8 mouse cellular contexts compared by ENCODE assay signal in the genomic region with DNA sequence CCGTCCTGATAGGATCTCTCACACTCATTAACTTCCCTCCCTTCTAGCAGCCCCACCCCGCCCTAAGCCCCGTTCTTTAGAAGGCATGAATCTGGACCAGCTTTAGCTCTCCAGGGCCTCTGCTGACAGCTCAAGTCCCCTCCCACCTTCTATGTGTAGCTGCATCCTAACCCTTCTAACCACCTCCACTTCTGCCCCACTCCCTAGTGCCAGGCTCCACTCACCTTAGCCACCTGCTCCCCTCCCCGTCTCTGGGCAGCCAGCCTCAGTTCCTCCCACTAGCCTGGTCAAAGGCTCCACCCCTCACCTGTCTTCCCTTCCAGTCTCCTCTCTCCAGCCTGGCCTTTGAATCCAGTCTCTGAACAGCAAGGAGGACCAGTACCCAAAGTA. TPM values are rescaled to one million over a fixed set of nuclear protein-coding genes. Genes with fewer than 3 reads are reported as not detected.
DNase-seq lines count a peak whose midpoint lies in the region; ATAC-seq lines count a peak whose summit lies in the region.

No protein-coding gene starts in this region.

- H3K36me3 ChIP-seq in erythroblast, embryonic 14.5 days (ENCODE audit: control insufficient read depth) = peaks cover 62% of the 10 kb centered on the region
- peaks cover 19% of the 10 kb centered on the region for H3K36me3 ChIP-seq in lung, embryonic 16.5 days (ENCODE audit: control insufficient read depth, insufficient read depth, low read length)
- peaks cover 18% of the 10 kb centered on the region; the same call in 1 of the 2 replicates for H3K36me3 ChIP-seq in intestine, embryonic 15.5 days
- H3K36me3 ChIP-seq in neural tube, embryonic 13.5 days = peaks cover 39% of the 10 kb centered on the region

- 54% methylated on average over 4 of the region's 4 CpGs for WGBS in lung, embryonic 16.5 days
- WGBS in intestine, embryonic 15.5 days = 50% methylated on average over 4 of the region's 4 CpGs
- WGBS in neural tube, embryonic 13.5 days = 85% methylated on average over 4 of the region's 4 CpGs

- H3K27me3 ChIP-seq in erythroblast, embryonic 14.5 days (ENCODE audit: control insufficient read depth) = no peaks in the 10 kb centered on the region
- H3K27me3 ChIP-seq in lung, embryonic 16.5 days (ENCODE audit: control insufficient read depth, insufficient read depth, low read depth, low read length) = no peaks in the 10 kb centered on the region
- H3K27me3 ChIP-seq in intestine, embryonic 15.5 days (replicated peaks) = no peaks in the 10 kb centered on the region
- H3K27me3 ChIP-seq in neural tube, embryonic 13.5 days = no peaks in the 10 kb centered on the region

- H3K27ac ChIP-seq in lung, embryonic 16.5 days (ENCODE audit: low read length) = peak overlapping the region; percentile 89
- H3K27ac ChIP-seq in intestine, embryonic 15.5 days = peak overlapping the region; percentile 78; the same call in 1 of the 2 replicates
- no peak overlapping the region for H3K27ac ChIP-seq in neural tube, embryonic 13.5 days (replicated peaks)

- peak overlapping the region; percentile 46 for H3K9ac ChIP-seq in lung, embryonic 16.5 days (ENCODE audit: low read length)
- peak overlapping the region; percentile 39 for H3K9ac ChIP-seq in intestine, embryonic 15.5 days
- H3K9ac ChIP-seq in neural tube, embryonic 13.5 days = peak overlapping the region; percentile 89

- DNase-seq in lung, postnatal 4 days = no peak
- DNase-seq in thymus, postnatal 10 days (ENCODE audit: low spot score in 2 of 2) = no peak
- no peak for DNase-seq in yolk sac, embryonic 10.5 days (ENCODE audit: low spot score)

- no peak for ATAC-seq in erythroblast, adult 5-6 weeks (replicated peaks; ENCODE audit: low FRiP score, poor library complexity, severe bottlenecking)
- no peak for ATAC-seq in lung, embryonic 16.5 days (ENCODE audit: low read depth)
- ATAC-seq in intestine, embryonic 15.5 days = peak; percentile 1; the same call in 1 of the 2 replicates
- no peak for ATAC-seq in neural tube, embryonic 13.5 days (ENCODE audit: low read depth)

- H3K4me1 ChIP-seq in erythroblast, embryonic 14.5 days (ENCODE audit: control insufficient read depth) = peaks cover 76% of the 10 kb centered on the region
- H3K4me1 ChIP-seq in lung, embryonic 16.5 days (replicated peaks; ENCODE audit: control insufficient read depth, insufficient read depth, low read length) = peaks cover 42% of the 10 kb centered on the region
- peaks cover 43% of the 10 kb centered on the region for H3K4me1 ChIP-seq in intestine, embryonic 15.5 days (replicated peaks)
- H3K4me1 ChIP-seq in neural tube, embryonic 13.5 days (replicated peaks) = peaks cover 32% of the 10 kb centered on the region

- no peaks in the 10 kb centered on the region for H3K9me3 ChIP-seq in erythroblast, embryonic 14.5 days (ENCODE audit: control insufficient read depth, low read length)
- H3K9me3 ChIP-seq in lung, embryonic 16.5 days (ENCODE audit: control insufficient read depth, low read length) = no peaks in the 10 kb centered on the region
- no peaks in the 10 kb centered on the region for H3K9me3 ChIP-seq in intestine, embryonic 15.5 days
- H3K9me3 ChIP-seq in neural tube, embryonic 13.5 days = no peaks in the 10 kb centered on the region

- peak overlapping the region; percentile 25 for H3K4me2 ChIP-seq in lung, embryonic 16.5 days (ENCODE audit: low read depth, low read length)
- peak overlapping the region; percentile 74 for H3K4me2 ChIP-seq in intestine, embryonic 15.5 days (replicated peaks)
- 0 out of 2 replicates have a peak overlapping the region, but pooled peaks have one; percentile 86 for H3K4me2 ChIP-seq in neural tube, embryonic 13.5 days

- H3K4me3 ChIP-seq in erythroblast, embryonic 14.5 days (replicated peaks) = peak overlapping the region; percentile 79
- H3K4me3 ChIP-seq in lung, embryonic 16.5 days (ENCODE audit: low read length) = no peak overlapping the region
- H3K4me3 ChIP-seq in intestine, embryonic 15.5 days (replicated peaks) = no peak overlapping the region
- H3K4me3 ChIP-seq in neural tube, embryonic 13.5 days = no peak overlapping the region

RNA-seq across cellular contexts. Expression of a gene that starts 2.2 kb away (rescaled TPM):
- 7.3 and 7.7 TPM in 2 replicates for polyA plus RNA-seq in erythroblast, embryonic 14.5 days (2012)
- total RNA-seq in erythroblast, adult 5-6 weeks (2015; ENCODE audit: low replicate concordance) = 14.0 and 21.3 TPM in 2 replicates
- total RNA-seq in erythroblast, adult 5-6 weeks (2017; ENCODE audit: low replicate concordance) = 10.6 and 18.9 TPM in 2 replicates
- polyA plus RNA-seq in lung, embryonic 16.5 days (2015; fragmentation: Nextera tagmentation; extraction: Ambion mirVana) = 104 and 105 TPM in 2 replicates
- polyA plus RNA-seq in intestine, embryonic 15.5 days (2015; fragmentation: Nextera tagmentation; extraction: Ambion mirVana) = 81.5 and 89.5 TPM in 2 replicates
- polyA plus RNA-seq in neural tube, embryonic 13.5 days (2015; fragmentation: Nextera tagmentation; extraction: Ambion mirVana) = 116 and 127 TPM in 2 replicates

RNA-seq across cellular contexts. Expression of a gene that starts 33.0 kb away (rescaled TPM):
- polyA plus RNA-seq in erythroblast, embryonic 14.5 days (2012) = 0.05 and 0.08 TPM in 2 replicates
- 0.19 TPM in 1 of 2 replicates, not detected in the other for total RNA-seq in erythroblast, adult 5-6 weeks (2015; ENCODE audit: low replicate concordance)
- total RNA-seq in erythroblast, adult 5-6 weeks (2017; ENCODE audit: low replicate concordance) = 0.14 and 1.0 TPM in 2 replicates
- polyA plus RNA-seq in lung, embryonic 16.5 days (2015; fragmentation: Nextera tagmentation; extraction: Ambion mirVana) = 41.7 and 43.8 TPM in 2 replicates
- 28.1 and 29.0 TPM in 2 replicates for polyA plus RNA-seq in intestine, embryonic 15.5 days (2015; fragmentation: Nextera tagmentation; extraction: Ambion mirVana)
- polyA plus RNA-seq in neural tube, embryonic 13.5 days (2015; fragmentation: Nextera tagmentation; extraction: Ambion mirVana) = 6.6 and 7.6 TPM in 2 replicates

RNA-seq across cellular contexts. Expression of a gene that starts 36.7 kb away (rescaled TPM):
- polyA plus RNA-seq in erythroblast, embryonic 14.5 days (2012) = 7.8 and 8.0 TPM in 2 replicates
- total RNA-seq in erythroblast, adult 5-6 weeks (2015; ENCODE audit: low replicate concordance) = 0.42 and 0.58 TPM in 2 replicates
- 0.17 TPM in 1 of 2 replicates, not detected in the other for total RNA-seq in erythroblast, adult 5-6 weeks (2017; ENCODE audit: low replicate concordance)
- 56.0 and 57.0 TPM in 2 replicates for polyA plus RNA-seq in lung, embryonic 16.5 days (2015; fragmentation: Nextera tagmentation; extraction: Ambion mirVana)
- polyA plus RNA-seq in intestine, embryonic 15.5 days (2015; fragmentation: Nextera tagmentation; extraction: Ambion mirVana) = 66.7 and 71.4 TPM in 2 replicates
- polyA plus RNA-seq in neural tube, embryonic 13.5 days (2015; fragmentation: Nextera tagmentation; extraction: Ambion mirVana) = 4.3 and 5.2 TPM in 2 replicates

RNA-seq across cellular contexts. Expression of a gene that starts 42.6 kb away (rescaled TPM):
- not detected in 2 replicates for polyA plus RNA-seq in erythroblast, embryonic 14.5 days (2012)
- not detected in 2 replicates for total RNA-seq in erythroblast, adult 5-6 weeks (2015; ENCODE audit: low replicate concordance)
- 0.28 TPM in 1 of 2 replicates, not detected in the other for total RNA-seq in erythroblast, adult 5-6 weeks (2017; ENCODE audit: low replicate concordance)
- polyA plus RNA-seq in lung, embryonic 16.5 days (2015; fragmentation: Nextera tagmentation; extraction: Ambion mirVana) = 0.15 and 0.29 TPM in 2 replicates
- polyA plus RNA-seq in intestine, embryonic 15.5 days (2015; fragmentation: Nextera tagmentation; extraction: Ambion mirVana) = 0.28 and 0.44 TPM in 2 replicates
- 3.3 and 3.5 TPM in 2 replicates for polyA plus RNA-seq in neural tube, embryonic 13.5 days (2015; fragmentation: Nextera tagmentation; extraction: Ambion mirVana)

RNA-seq across cellular contexts. Expression of a gene that starts 48.3 kb away (rescaled TPM):
- polyA plus RNA-seq in erythroblast, embryonic 14.5 days (2012) = not detected in 2 replicates
- total RNA-seq in erythroblast, adult 5-6 weeks (2015; ENCODE audit: low replicate concordance) = not detected in 2 replicates
- not detected in 2 replicates for total RNA-seq in erythroblast, adult 5-6 weeks (2017; ENCODE audit: low replicate concordance)
- polyA plus RNA-seq in lung, embryonic 16.5 days (2015; fragmentation: Nextera tagmentation; extraction: Ambion mirVana) = 0.28 and 0.50 TPM in 2 replicates
- polyA plus RNA-seq in intestine, embryonic 15.5 days (2015; fragmentation: Nextera tagmentation; extraction: Ambion mirVana) = 0.40 and 0.42 TPM in 2 replicates
- polyA plus RNA-seq in neural tube, embryonic 13.5 days (2015; fragmentation: Nextera tagmentation; extraction: Ambion mirVana) = 1.2 and 1.6 TPM in 2 replicates

Comparison
In these comparisons a context has a peak if more than half of its experiments do, and no peak if none do; other contexts are left out.
1. H3K4me2 ChIP-seq: peak in every context shown above with its lines; median percentile 86 in neural tube, embryonic 13.5 days; 74 in intestine, embryonic 15.5 days; 25 in lung, embryonic 16.5 days.
2. H3K9ac ChIP-seq: peak in every context shown above with its lines; median percentile 89 in neural tube, embryonic 13.5 days; 46 in lung, embryonic 16.5 days; 39 in intestine, embryonic 15.5 days.